Mouse (Mus musculus) retina, postnatal 1 day (tissue): ENCODE measurements around the gene Gbp2b.

Experiments
- DNase-seq: peaks from one replicate; pipeline ENCODE4 v3.0.0-alpha.2; 2012

Gbp2b gene

GRCm38 (mm10) chr3:142594547-142594946 lies at the start of gene Gbp2b:
TSS of gene Gbp2b (plus strand) at chr3:142594847.
- no peak for DNase-seq

GRCm38 (mm10) chr3:142546690-142547089 lies 48.0 kb upstream of the Gbp2b start:
- no peak for DNase-seq

GRCm38 (mm10) chr3:142550052-142550676 lies 44.5 kb upstream of the Gbp2b start:
- no peak for DNase-seq

- no peak for DNase-seq
Measured at GRCm38 (mm10) chr3:142554601-142555000, 40.0 kb upstream of the Gbp2b start.

GRCm38 (mm10) chr3:142555623-142556022 lies 39.0 kb upstream of the Gbp2b start:
- no peak for DNase-seq

GRCm38 (mm10) chr3:142559632-142560228 lies 34.9 kb upstream of the Gbp2b start, which contains the start of gene Gbp3:
TSS of gene Gbp3 (plus strand) at chr3:142560026.
- peak; percentile 15 for DNase-seq

- peak; percentile 90 for DNase-seq
Measured at GRCm38 (mm10) chr3:142560296-142560948, 34.2 kb upstream of the Gbp2b start.

GRCm38 (mm10) chr3:142561045-142561646 lies 33.5 kb upstream of the Gbp2b start:
- DNase-seq = no peak

GRCm38 (mm10) chr3:142561666-142562065 lies 33.0 kb upstream of the Gbp2b start:
- DNase-seq = no peak

- peak; percentile 26 for DNase-seq
Measured at GRCm38 (mm10) chr3:142567490-142567889, 27.2 kb upstream of the Gbp2b start.

GRCm38 (mm10) chr3:142570738-142571137 lies 23.9 kb upstream of the Gbp2b start:
- no peak for DNase-seq

- DNase-seq = no peak
Measured at GRCm38 (mm10) chr3:142577108-142577507, 17.5 kb upstream of the Gbp2b start.

- DNase-seq = no peak
Measured at GRCm38 (mm10) chr3:142578342-142578741, 16.3 kb upstream of the Gbp2b start.

GRCm38 (mm10) chr3:142583067-142583466 lies 11.6 kb upstream of the Gbp2b start:
- no peak for DNase-seq

GRCm38 (mm10) chr3:142587386-142587785 lies 7.3 kb upstream of the Gbp2b start:
- DNase-seq = no peak

GRCm38 (mm10) chr3:142588888-142589287 lies 5.8 kb upstream of the Gbp2b start:
- no peak for DNase-seq

- no peak for DNase-seq
Measured at GRCm38 (mm10) chr3:142590431-142591067, 4.1 kb upstream of the Gbp2b start.

GRCm38 (mm10) chr3:142597923-142598322 lies 3.3 kb downstream of the Gbp2b start:
- no peak for DNase-seq

GRCm38 (mm10) chr3:142601675-142602074 lies 7.0 kb downstream of the Gbp2b start:
- DNase-seq = no peak

GRCm38 (mm10) chr3:142618658-142619057 lies 24.0 kb downstream of the Gbp2b start:
- DNase-seq = no peak

GRCm38 (mm10) chr3:142619606-142620005 lies 25.0 kb downstream of the Gbp2b start:
- DNase-seq = no peak

- DNase-seq = no peak
Measured at GRCm38 (mm10) chr3:142620111-142620955, 25.7 kb downstream of the Gbp2b start, which contains the start of gene Gbp2. TSS of gene Gbp2 (plus strand) at chr3:142620602.
